Mouse (Mus musculus): ENCODE data around the gene Pltp. TPM values are rescaled to one million over a fixed set of nuclear protein-coding genes. Genes with fewer than 3 reads are reported as not detected.
"Not testable (repeated sequence)": the region's sequence is repeated elsewhere in the genome, so short reads cannot be mapped to it uniquely, and the experiment has no call there.

Pltp gene
- polyA plus RNA-seq, 1 experiment from 2014 or later = 167 TPM

DNA sequence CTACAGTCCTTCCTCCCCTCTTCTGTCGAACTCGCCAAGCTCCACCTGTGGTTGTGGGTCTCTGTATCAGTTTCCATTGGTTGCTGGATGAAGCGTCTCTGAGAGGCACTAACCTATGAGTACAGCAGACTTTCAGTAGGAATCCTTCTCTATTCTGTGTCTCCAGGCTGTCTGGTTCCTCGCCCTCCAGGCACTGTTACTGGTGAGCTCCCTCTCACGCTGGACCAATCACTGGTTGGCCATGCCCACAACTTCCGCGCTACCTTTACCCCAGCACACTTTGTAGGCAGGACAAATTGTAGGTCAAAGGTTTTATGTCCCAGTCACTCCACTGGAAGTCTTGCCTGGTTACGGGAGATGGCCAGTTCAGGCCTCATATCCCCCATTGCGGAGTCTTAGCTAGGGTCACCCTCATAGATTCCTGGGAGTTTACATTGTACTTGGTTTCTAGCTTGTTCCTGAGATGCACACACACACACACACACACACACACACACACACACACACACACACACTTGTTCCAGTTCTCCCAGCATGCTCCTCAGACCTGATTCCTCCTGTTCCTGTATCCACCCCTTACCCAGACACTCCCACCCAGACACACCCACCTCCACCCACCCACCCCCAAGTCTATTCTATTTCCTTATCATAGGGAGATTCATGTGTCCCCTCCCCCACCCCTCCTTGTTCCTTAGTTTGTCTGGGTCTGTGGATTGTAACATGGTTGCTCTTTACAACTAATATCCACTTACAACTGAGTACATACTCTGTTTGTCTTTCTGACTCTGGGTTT, 2.3 kb upstream of the Pltp start:
- ATAC-seq (ENCODE audit: low FRiP score) (no peak), DNase-seq (ENCODE audit: low spot score) (no peak)
- Histone ChIP-seq H3K9me3 (ENCODE audit: control insufficient read depth, low read length) (no peaks in the 10 kb centered on the region), H3K9ac (no peak overlapping the region), H3K4me2 (replicated peaks) (no peak overlapping the region), H3K4me3 (replicated peaks; ENCODE audit: low read length) (no peak overlapping the region), H3K27ac (no peak overlapping the region), H3K36me3 (replicated peaks; ENCODE audit: control insufficient read depth, insufficient read depth) (no peaks in the 10 kb centered on the region), H3K4me1 (replicated peaks; ENCODE audit: control insufficient read depth, insufficient read depth, low read length) (peaks cover 20% of the 10 kb centered on the region), H3K27me3 (ENCODE audit: control insufficient read depth, insufficient read depth, low read length) (peaks cover 34% of the 10 kb centered on the region)
- 60% methylated on average over 9 of the region's 9 CpGs for WGBS

- H3K4me1 ChIP-seq (replicated peaks; ENCODE audit: control insufficient read depth, insufficient read depth, low read length) = peaks cover 20% of the 10 kb centered on the region
Measured at GRCm38 (mm10) chr2:164859155-164859554, 1.6 kb upstream of the Pltp start.

DNA sequence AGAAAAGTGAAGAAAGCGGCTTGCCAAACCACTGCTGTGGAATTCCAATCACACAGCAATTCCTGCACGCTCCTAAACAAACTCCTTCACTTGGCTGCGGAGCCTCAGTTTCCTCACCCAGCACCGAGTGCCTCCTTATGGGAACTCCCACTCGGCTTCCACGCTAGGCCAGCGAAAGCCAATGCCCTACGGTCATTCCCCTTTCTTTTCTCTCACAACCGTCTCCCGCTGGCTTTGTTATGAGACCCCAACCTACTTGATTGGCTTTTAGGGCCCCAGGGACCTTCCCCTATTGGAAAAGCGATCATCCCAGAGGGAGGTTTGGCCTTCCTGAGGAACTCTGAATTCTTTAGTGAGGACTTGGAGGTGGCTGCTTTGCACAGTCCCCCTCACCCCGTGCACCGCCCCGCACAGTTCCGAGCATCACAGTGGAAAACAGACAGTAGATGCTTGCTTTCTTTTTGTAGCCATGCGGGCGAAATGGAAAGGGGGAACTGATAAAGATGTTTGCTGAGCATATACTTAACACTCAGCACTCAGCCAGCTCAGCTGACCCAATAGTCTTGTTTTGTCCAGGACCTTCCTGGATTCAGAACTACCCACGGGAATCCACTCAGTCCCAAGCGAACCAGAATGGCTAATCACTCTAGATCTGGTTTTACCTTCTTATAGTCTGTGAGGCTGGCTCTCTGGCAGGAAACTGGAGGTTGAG, 487 bp upstream of the Pltp start:
- H3K36me3 ChIP-seq (replicated peaks; ENCODE audit: control insufficient read depth, insufficient read depth) = no peaks in the 10 kb centered on the region
- H3K27me3 ChIP-seq (ENCODE audit: control insufficient read depth, insufficient read depth, low read length) = peaks cover 34% of the 10 kb centered on the region

More at GRCm38 (mm10) chr2:164859155-164859554, 1.6 kb upstream of the Pltp start:
- no peak overlapping the region for H3K4me2 ChIP-seq (replicated peaks)
- H3K4me3 ChIP-seq (replicated peaks; ENCODE audit: low read length) = no peak overlapping the region
- H3K27me3 ChIP-seq (ENCODE audit: control insufficient read depth, insufficient read depth, low read length) = peaks cover 34% of the 10 kb centered on the region
- no peak for DNase-seq (ENCODE audit: low spot score)
- no peaks in the 10 kb centered on the region for H3K36me3 ChIP-seq (replicated peaks; ENCODE audit: control insufficient read depth, insufficient read depth)
- H3K9ac ChIP-seq = no peak overlapping the region
- WGBS = 48% methylated on average over 2 of the region's 2 CpGs
- no peaks in the 10 kb centered on the region for H3K9me3 ChIP-seq (ENCODE audit: control insufficient read depth, low read length)
- no peak overlapping the region for H3K27ac ChIP-seq
- ATAC-seq (ENCODE audit: low FRiP score) = no peak

DNA sequence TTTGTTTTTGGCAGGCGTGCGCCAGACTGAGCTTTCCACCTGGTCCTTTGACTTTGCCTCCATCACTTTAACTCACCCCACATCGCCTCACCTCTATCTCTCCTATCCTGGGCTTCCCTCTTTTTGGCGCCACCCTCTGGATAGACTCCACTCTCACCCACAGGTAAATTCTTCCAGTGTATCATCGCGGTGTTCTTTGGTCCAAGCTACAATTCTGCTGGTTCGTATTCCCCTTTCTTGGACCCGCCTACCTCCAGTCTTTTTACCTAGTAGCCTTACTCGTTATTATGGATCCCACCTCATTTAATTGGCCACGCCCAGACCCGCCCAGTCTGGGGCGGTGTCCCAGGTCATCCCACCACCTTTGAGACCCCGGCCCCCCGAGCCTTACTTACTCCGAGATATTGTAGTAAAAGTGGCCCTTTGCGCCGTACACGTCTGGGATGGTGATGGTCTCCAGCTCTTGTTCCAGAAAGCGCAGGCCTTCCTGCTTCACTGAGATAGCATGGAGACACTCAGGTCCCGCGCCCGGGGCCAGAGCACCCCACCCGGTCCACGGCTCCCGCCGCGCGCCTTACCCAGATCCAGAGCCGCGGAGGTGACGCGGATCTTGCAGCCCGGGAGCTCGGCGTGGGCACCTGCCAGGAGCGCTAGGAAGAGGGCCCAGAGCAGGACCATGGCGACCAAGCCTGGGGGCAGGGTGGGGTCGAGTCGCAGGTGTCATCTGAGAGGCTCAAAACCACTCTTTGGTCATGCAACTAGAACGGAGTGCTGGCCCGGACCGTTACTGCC, 1.0 kb downstream of the Pltp start:
- peaks cover 20% of the 10 kb centered on the region for H3K4me1 ChIP-seq (replicated peaks; ENCODE audit: control insufficient read depth, insufficient read depth, low read length)
- peak overlapping the region; percentile 95 for H3K4me2 ChIP-seq (replicated peaks)
- 2% methylated on average over 42 of the region's 42 CpGs for WGBS
- peaks cover 34% of the 10 kb centered on the region for H3K27me3 ChIP-seq (ENCODE audit: control insufficient read depth, insufficient read depth, low read length)
- 0 out of 2 replicates have a peak overlapping the region, but pooled peaks have one; percentile 20 for H3K27ac ChIP-seq
- H3K4me3 ChIP-seq (replicated peaks; ENCODE audit: low read length) = peak overlapping the region; percentile 44
- H3K36me3 ChIP-seq (replicated peaks; ENCODE audit: control insufficient read depth, insufficient read depth) = no peaks in the 10 kb centered on the region
- H3K9ac ChIP-seq = peak overlapping the region; percentile 51
- DNase-seq (ENCODE audit: low spot score) = no peak
- H3K9me3 ChIP-seq (ENCODE audit: control insufficient read depth, low read length) = no peaks in the 10 kb centered on the region
- no peak; the same call in 1 of the 2 replicates for ATAC-seq (ENCODE audit: low FRiP score)

More for the DNA sequence above, 487 bp upstream of the Pltp start:
- peak overlapping the region; percentile 95 for H3K4me2 ChIP-seq (replicated peaks)
- peak overlapping the region; percentile 51 for H3K9ac ChIP-seq
- ATAC-seq (ENCODE audit: low FRiP score) = no peak; the same call in 1 of the 2 replicates
- DNase-seq (ENCODE audit: low spot score) = no peak
- peak overlapping the region; percentile 44 for H3K4me3 ChIP-seq (replicated peaks; ENCODE audit: low read length)
- WGBS = 1% methylated on average over 19 of the region's 19 CpGs
- H3K9me3 ChIP-seq (ENCODE audit: control insufficient read depth, low read length) = no peaks in the 10 kb centered on the region
- H3K4me1 ChIP-seq (replicated peaks; ENCODE audit: control insufficient read depth, insufficient read depth, low read length) = peaks cover 20% of the 10 kb centered on the region
- peak overlapping the region; percentile 59; the same call in 1 of the 2 replicates for H3K27ac ChIP-seq

DNA sequence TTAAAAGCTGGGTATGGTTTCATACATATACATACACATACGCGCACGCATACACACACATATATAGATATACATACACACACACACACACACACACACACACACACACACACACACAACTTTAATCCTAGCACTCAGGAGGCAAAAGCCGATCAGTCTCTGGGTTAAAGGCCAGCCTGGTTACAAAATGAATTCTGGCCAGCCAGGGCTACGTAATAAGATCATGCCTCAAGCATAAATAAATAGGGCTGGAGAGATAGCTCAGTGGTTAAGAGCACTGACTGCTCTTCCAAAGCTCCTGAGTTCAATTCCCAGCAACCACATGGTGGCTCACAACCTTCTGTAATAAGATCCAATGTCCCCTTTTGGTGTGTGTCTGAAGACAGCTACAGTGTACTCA, 1.9 kb downstream of the Pltp start:
- peak overlapping the region; percentile 95 for H3K4me2 ChIP-seq (replicated peaks)
- not testable (repeated sequence) for H3K9me3 ChIP-seq (ENCODE audit: control insufficient read depth, low read length); H3K36me3 ChIP-seq (replicated peaks; ENCODE audit: control insufficient read depth, insufficient read depth); H3K27ac ChIP-seq; H3K9ac ChIP-seq; ATAC-seq (ENCODE audit: low FRiP score); DNase-seq (ENCODE audit: low spot score)
- peak overlapping the region; percentile 44 for H3K4me3 ChIP-seq (replicated peaks; ENCODE audit: low read length)
- WGBS = 81% methylated on average over 5 of the region's 5 CpGs
- peaks cover 34% of the 10 kb centered on the region for H3K27me3 ChIP-seq (ENCODE audit: control insufficient read depth, insufficient read depth, low read length)
- H3K4me1 ChIP-seq (replicated peaks; ENCODE audit: control insufficient read depth, insufficient read depth, low read length) = peaks cover 20% of the 10 kb centered on the region

GRCm38 (mm10) chr2:164850061-164850460, 7.5 kb downstream of the Pltp start:
- no peak overlapping the region for H3K9ac ChIP-seq
- H3K9me3 ChIP-seq (ENCODE audit: control insufficient read depth, low read length) = no peaks in the 10 kb centered on the region
- H3K36me3 ChIP-seq (replicated peaks; ENCODE audit: control insufficient read depth, insufficient read depth) = no peaks in the 10 kb centered on the region
- no peaks in the 10 kb centered on the region for H3K4me1 ChIP-seq (replicated peaks; ENCODE audit: control insufficient read depth, insufficient read depth, low read length)
- no peak for DNase-seq (ENCODE audit: low spot score)
- no peak overlapping the region for H3K27ac ChIP-seq
- no peak for ATAC-seq (ENCODE audit: low FRiP score)
- H3K4me3 ChIP-seq (replicated peaks; ENCODE audit: low read length) = no peak overlapping the region
- WGBS = 91% methylated on average over 8 of the region's 8 CpGs
- H3K27me3 ChIP-seq (ENCODE audit: control insufficient read depth, insufficient read depth, low read length) = no peaks in the 10 kb centered on the region
- H3K4me2 ChIP-seq (replicated peaks) = no peak overlapping the region

GRCm38 (mm10) chr2:164845782-164846181, 11.7 kb downstream of the Pltp start:
- Histone ChIP-seq H3K27ac (no peak overlapping the region), H3K4me3 (replicated peaks; ENCODE audit: low read length) (no peak overlapping the region), H3K36me3 (replicated peaks; ENCODE audit: control insufficient read depth, insufficient read depth) (no peaks in the 10 kb centered on the region; the same call in 1 of the 2 replicates), H3K9me3 (ENCODE audit: control insufficient read depth, low read length) (no peaks in the 10 kb centered on the region), H3K9ac (no peak overlapping the region), H3K27me3 (ENCODE audit: control insufficient read depth, insufficient read depth, low read length) (no peaks in the 10 kb centered on the region), H3K4me2 (replicated peaks) (no peak overlapping the region), H3K4me1 (replicated peaks; ENCODE audit: control insufficient read depth, insufficient read depth, low read length) (no peaks in the 10 kb centered on the region)
- DNase-seq (ENCODE audit: low spot score) = no peak
- 51% methylated on average over 3 of the region's 3 CpGs for WGBS
- no peak for ATAC-seq (ENCODE audit: low FRiP score)

DNA sequence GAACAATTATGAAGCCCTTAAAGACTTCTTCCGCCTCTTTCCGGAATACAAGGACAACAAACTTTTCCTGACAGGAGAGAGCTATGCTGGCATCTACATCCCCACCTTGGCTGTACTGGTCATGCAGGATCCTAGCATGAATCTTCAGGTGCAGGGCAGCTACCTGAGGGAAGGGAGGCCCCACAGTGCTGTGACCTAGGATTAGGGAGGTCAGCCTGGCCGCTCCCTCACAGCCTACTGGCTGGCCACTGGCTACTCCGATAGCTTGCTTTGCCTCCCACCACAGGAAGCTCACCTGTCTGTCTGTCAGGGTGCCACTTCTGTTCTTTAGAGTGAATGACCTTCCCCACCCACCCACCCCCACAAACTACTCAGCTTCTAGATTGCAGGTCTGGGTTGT, 22.3 kb downstream of the Pltp start:
- DNase-seq (ENCODE audit: low spot score) (no peak), ATAC-seq (ENCODE audit: low FRiP score) (no peak)
- H3K4me1 ChIP-seq (replicated peaks; ENCODE audit: control insufficient read depth, insufficient read depth, low read length) = peaks cover 16% of the 10 kb centered on the region
- WGBS = 99% methylated on average over 4 of the region's 4 CpGs
- H3K4me3 ChIP-seq (replicated peaks; ENCODE audit: low read length) = peak overlapping the region; percentile 68; the same call in 1 of the 2 replicates
- no peak overlapping the region for H3K9ac ChIP-seq
- no peaks in the 10 kb centered on the region for H3K27me3 ChIP-seq (ENCODE audit: control insufficient read depth, insufficient read depth, low read length)
- H3K9me3 ChIP-seq (ENCODE audit: control insufficient read depth, low read length) = no peaks in the 10 kb centered on the region
- H3K27ac ChIP-seq = no peak overlapping the region
- peaks cover 34% of the 10 kb centered on the region for H3K36me3 ChIP-seq (replicated peaks; ENCODE audit: control insufficient read depth, insufficient read depth)
- H3K4me2 ChIP-seq (replicated peaks) = peak overlapping the region; percentile 99; the same call in 1 of the 2 replicates

DNA sequence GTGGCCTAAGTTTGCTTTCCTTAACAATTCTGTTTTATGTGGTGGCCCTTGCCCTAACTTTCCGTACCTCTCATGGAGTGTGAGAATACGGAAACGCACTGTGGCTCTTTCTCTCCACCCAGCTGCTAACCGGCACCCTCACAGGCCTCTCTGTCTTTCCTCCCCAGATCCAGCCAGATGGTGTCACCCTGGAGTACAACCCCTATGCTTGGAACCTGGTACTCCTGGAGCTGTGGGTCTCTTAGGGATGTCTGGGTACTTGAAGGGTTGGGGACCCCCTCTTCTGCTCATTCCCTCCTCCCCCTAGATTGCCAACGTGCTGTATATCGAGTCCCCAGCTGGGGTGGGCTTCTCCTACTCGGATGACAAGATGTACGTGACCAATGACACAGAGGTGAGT, 23.0 kb downstream of the Pltp start:
- peaks cover 27% of the 10 kb centered on the region for H3K36me3 ChIP-seq (replicated peaks; ENCODE audit: control insufficient read depth, insufficient read depth)
- peak overlapping the region; percentile 99 for H3K4me2 ChIP-seq (replicated peaks)
- H3K4me3 ChIP-seq (replicated peaks; ENCODE audit: low read length) = peak overlapping the region; percentile 68
- H3K9ac ChIP-seq = peak overlapping the region; percentile 70
- DNase-seq (ENCODE audit: low spot score) (no peak), ATAC-seq (ENCODE audit: low FRiP score) (no peak)
- H3K9me3 ChIP-seq (ENCODE audit: control insufficient read depth, low read length) = no peaks in the 10 kb centered on the region
- peaks cover 16% of the 10 kb centered on the region for H3K4me1 ChIP-seq (replicated peaks; ENCODE audit: control insufficient read depth, insufficient read depth, low read length)
- 37% methylated on average over 8 of the region's 8 CpGs for WGBS
- no peaks in the 10 kb centered on the region for H3K27me3 ChIP-seq (ENCODE audit: control insufficient read depth, insufficient read depth, low read length)
- H3K27ac ChIP-seq = no peak overlapping the region
